Mouse (Mus musculus) MEL-GATA-1-ER (cell line): Measurements from ENCODE around the gene Vmn1r18.
"Not testable (repeated sequence)": the region's sequence is repeated elsewhere in the genome, so short reads cannot be mapped to it uniquely, and the experiment has no call there.

Experiments used
- DNase-seq: peaks from one replicate; pipeline ENCODE4 v3.0.0-alpha.2; 2012; ENCODE audit warnings: low read depth; ENCODE audit errors: extremely low read depth

Vmn1r18 gene

DNA sequence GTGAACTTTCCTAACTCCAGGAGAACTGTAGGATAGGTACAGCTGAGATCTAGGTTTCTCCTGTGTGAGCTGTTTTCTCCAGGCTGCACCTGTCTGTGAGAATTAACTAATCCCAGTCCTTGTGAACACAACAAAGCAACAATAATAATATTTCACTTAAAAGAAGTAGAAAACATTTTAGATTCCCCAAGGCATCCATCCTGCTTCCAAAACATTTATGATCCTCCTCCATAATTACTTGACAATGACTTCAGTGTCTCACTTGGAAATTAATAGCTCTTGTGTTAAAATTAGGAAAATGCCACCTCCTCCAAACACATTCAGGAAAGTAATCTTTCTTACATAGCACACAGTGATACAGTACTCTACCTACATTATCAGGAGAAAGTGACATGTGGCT, at the start of gene Vmn1r18:
Gene Vmn1r18 (minus strand): TSS at position 101 of the 400 bp plus-strand sequence.
- DNase-seq = no peak

GRCm38 (mm10) chr6:57431196-57431595, 35.6 kb upstream of the Vmn1r18 start:
- DNase-seq = no peak

DNA sequence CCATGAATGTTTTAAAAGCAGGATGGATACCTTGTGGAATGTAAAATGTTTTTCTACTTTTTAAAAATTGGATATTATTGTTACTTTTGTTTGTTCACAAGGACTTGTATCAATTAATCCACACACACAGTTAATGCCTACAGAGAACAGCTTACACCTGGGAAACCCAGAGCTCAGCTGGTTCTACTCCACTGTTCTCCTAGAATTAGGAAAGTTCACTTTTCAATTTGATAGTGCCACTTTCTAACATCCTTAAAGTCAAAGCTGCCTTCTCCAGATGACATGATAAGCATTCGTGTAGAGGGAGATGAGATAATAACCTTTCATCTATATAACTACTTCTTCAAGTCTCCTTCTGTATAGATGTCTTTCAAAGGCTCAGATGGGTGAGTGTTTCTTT, 33.0 kb upstream of the Vmn1r18 start, which contains the start of gene Vmn1r20:
Gene Vmn1r20 (plus strand): TSS at position 301 of the 400 bp plus-strand sequence.
- DNase-seq = no peak

- not testable (repeated sequence) for DNase-seq
Measured at GRCm38 (mm10) chr6:57403480-57403879, 7.9 kb upstream of the Vmn1r18 start, which contains the start of gene Vmn1r19. TSS of gene Vmn1r19 (plus strand) at chr6:57403780.

GRCm38 (mm10) chr6:57367496-57367895, 28.1 kb downstream of the Vmn1r18 start:
- DNase-seq = no peak

- DNase-seq = not testable (repeated sequence)
Measured at GRCm38 (mm10) chr6:57365866-57366265, 29.7 kb downstream of the Vmn1r18 start.

DNA sequence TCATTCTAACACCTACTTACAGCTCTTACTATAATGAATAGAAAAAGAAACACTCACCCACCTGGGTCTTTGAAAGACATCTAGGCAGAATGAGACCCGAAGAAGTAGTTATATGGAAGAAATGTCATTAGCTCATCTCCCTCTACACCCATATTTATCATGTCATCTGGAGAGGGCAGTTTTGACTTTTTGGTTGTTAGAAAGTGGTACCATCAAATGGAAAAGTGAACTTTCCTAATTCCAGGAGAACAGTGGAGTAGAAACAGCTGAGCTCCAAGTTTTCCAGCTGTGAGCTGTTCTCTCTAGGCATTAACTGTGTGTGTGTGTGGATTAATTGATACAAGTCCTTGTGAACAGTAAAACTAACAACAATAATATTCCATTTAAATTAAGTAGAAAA, 32.0 kb downstream of the Vmn1r18 start, which contains the start of gene Vmn1r17:
Gene Vmn1r17 (minus strand): TSS at position 101 of the 400 bp plus-strand sequence.
- no peak for DNase-seq

- no peak for DNase-seq
Measured at GRCm38 (mm10) chr6:57356864-57357263, 38.7 kb downstream of the Vmn1r18 start.

- no peak for DNase-seq
Measured at GRCm38 (mm10) chr6:57329394-57329793, 66.2 kb downstream of the Vmn1r18 start, which contains the start of gene Vmn1r16. TSS of gene Vmn1r16 (minus strand) at chr6:57329494.
